Mouse (Mus musculus): ENCODE results near the gene Pwwp2b. TPM values are rescaled to one million over a fixed set of nuclear protein-coding genes. Genes with fewer than 3 reads are reported as not detected.

The Pwwp2b gene
- 7.5 and 8.3 TPM in 2 replicates for polyA plus RNA-seq (2011; ENCODE audit: insufficient read depth, insufficient read length, low read depth, missing spikeins)

GRCm38 (mm10) chr7:139247881-139248614, at the start of gene Pwwp2b:
Gene Pwwp2b (plus strand): TSS chr7:139248482.
- peak within 1 kb of the TSS; percentile 83 for H3K4me3 ChIP-seq (ENCODE audit: low read depth, low read length)
- TF ChIP-seq CTCF (IDR thresholded peaks at IDR 0.05; ENCODE audit: low read depth, low read length) (no peak), EP300 (IDR thresholded peaks at IDR 0.05; ENCODE audit: insufficient read depth, low read depth, low read length) (no peak), POLR2A (IDR thresholded peaks at IDR 0.05; ENCODE audit: insufficient read depth, low read length) (no peak)
- 0 out of 2 replicates have a peak within 1 kb of the TSS, but pooled peaks have one; percentile 5 for H3K27ac ChIP-seq (ENCODE audit: insufficient read depth, low read length)
- H3K36me3 ChIP-seq (ENCODE audit: control insufficient read depth, insufficient read depth, low read length, poor library complexity, severe bottlenecking), result no peaks in the 10 kb centered on the region
- H3K4me1 ChIP-seq (ENCODE audit: control insufficient read depth, insufficient read depth, low read length), result peaks cover 2% of the 10 kb centered on the region
- H3K9ac ChIP-seq (ENCODE audit: low read depth, poor library complexity, severe bottlenecking), result peak within 1 kb of the TSS; percentile 94
- no peaks in the 10 kb centered on the region for H3K9me3 ChIP-seq (replicated peaks; ENCODE audit: control insufficient read depth, insufficient read depth, low read length, poor library complexity, severe bottlenecking)
- H3K27me3 ChIP-seq (ENCODE audit: control insufficient read depth, insufficient read depth, low read length, poor library complexity, severe bottlenecking), result 0 out of 2 replicates have a peak, but pooled peaks cover 3% of the 10 kb centered on the region

- TF ChIP-seq CTCF (IDR thresholded peaks at IDR 0.05; ENCODE audit: low read depth, low read length), result peak; percentile 72
- TF ChIP-seq POLR2A (IDR thresholded peaks at IDR 0.05; ENCODE audit: insufficient read depth, low read length), result no peak
Observed at GRCm38 (mm10) chr7:139200108-139200507, 48.2 kb upstream of the Pwwp2b start.

GRCm38 (mm10) chr7:139201209-139201608, 47.1 kb upstream of the Pwwp2b start:
- no peak for TF ChIP-seq EP300 (IDR thresholded peaks at IDR 0.05; ENCODE audit: insufficient read depth, low read depth, low read length)
- no peak for TF ChIP-seq POLR2A (IDR thresholded peaks at IDR 0.05; ENCODE audit: insufficient read depth, low read length)
- TF ChIP-seq CTCF (IDR thresholded peaks at IDR 0.05; ENCODE audit: low read depth, low read length), result no peak
- Histone ChIP-seq H3K9ac (ENCODE audit: low read depth, poor library complexity, severe bottlenecking) (no peak overlapping the region), H3K9me3 (replicated peaks; ENCODE audit: control insufficient read depth, insufficient read depth, low read length, poor library complexity, severe bottlenecking) (no peaks in the 10 kb centered on the region), H3K27me3 (ENCODE audit: control insufficient read depth, insufficient read depth, low read length, poor library complexity, severe bottlenecking) (no peaks in the 10 kb centered on the region), H3K4me3 (ENCODE audit: low read depth, low read length) (no peak overlapping the region), H3K4me1 (ENCODE audit: control insufficient read depth, insufficient read depth, low read length) (no peaks in the 10 kb centered on the region), H3K27ac (ENCODE audit: insufficient read depth, low read length) (no peak overlapping the region), H3K36me3 (ENCODE audit: control insufficient read depth, insufficient read depth, low read length, poor library complexity, severe bottlenecking) (no peaks in the 10 kb centered on the region)

More at GRCm38 (mm10) chr7:139200108-139200507, 48.2 kb upstream of the Pwwp2b start:
- H3K9me3 ChIP-seq (replicated peaks; ENCODE audit: control insufficient read depth, insufficient read depth, low read length, poor library complexity, severe bottlenecking), result no peaks in the 10 kb centered on the region
- no peak overlapping the region for H3K4me3 ChIP-seq (ENCODE audit: low read depth, low read length)
- no peaks in the 10 kb centered on the region for H3K4me1 ChIP-seq (ENCODE audit: control insufficient read depth, insufficient read depth, low read length)
- no peaks in the 10 kb centered on the region for H3K36me3 ChIP-seq (ENCODE audit: control insufficient read depth, insufficient read depth, low read length, poor library complexity, severe bottlenecking)
- no peak overlapping the region for H3K27ac ChIP-seq (ENCODE audit: insufficient read depth, low read length)
- no peak overlapping the region for H3K9ac ChIP-seq (ENCODE audit: low read depth, poor library complexity, severe bottlenecking)
- H3K27me3 ChIP-seq (ENCODE audit: control insufficient read depth, insufficient read depth, low read length, poor library complexity, severe bottlenecking), result no peaks in the 10 kb centered on the region

GRCm38 (mm10) chr7:139208023-139208772, 40.1 kb upstream of the Pwwp2b start:
- Histone ChIP-seq H3K36me3 (ENCODE audit: control insufficient read depth, insufficient read depth, low read length, poor library complexity, severe bottlenecking) (no peaks in the 10 kb centered on the region), H3K9ac (ENCODE audit: low read depth, poor library complexity, severe bottlenecking) (no peak overlapping the region), H3K4me3 (ENCODE audit: low read depth, low read length) (no peak overlapping the region), H3K4me1 (ENCODE audit: control insufficient read depth, insufficient read depth, low read length) (no peaks in the 10 kb centered on the region), H3K27me3 (ENCODE audit: control insufficient read depth, insufficient read depth, low read length, poor library complexity, severe bottlenecking) (no peaks in the 10 kb centered on the region), H3K27ac (ENCODE audit: insufficient read depth, low read length) (no peak overlapping the region), H3K9me3 (replicated peaks; ENCODE audit: control insufficient read depth, insufficient read depth, low read length, poor library complexity, severe bottlenecking) (no peaks in the 10 kb centered on the region)
- TF ChIP-seq EP300 (IDR thresholded peaks at IDR 0.05; ENCODE audit: insufficient read depth, low read depth, low read length), result no peak
- TF ChIP-seq POLR2A (IDR thresholded peaks at IDR 0.05; ENCODE audit: insufficient read depth, low read length), result no peak
- TF ChIP-seq CTCF (IDR thresholded peaks at IDR 0.05; ENCODE audit: low read depth, low read length), result peak; percentile 59

GRCm38 (mm10) chr7:139208773-139209095, 39.5 kb upstream of the Pwwp2b start:
- H3K27ac ChIP-seq (ENCODE audit: insufficient read depth, low read length), result no peak overlapping the region
- no peaks in the 10 kb centered on the region for H3K36me3 ChIP-seq (ENCODE audit: control insufficient read depth, insufficient read depth, low read length, poor library complexity, severe bottlenecking)
- no peak overlapping the region for H3K4me3 ChIP-seq (ENCODE audit: low read depth, low read length)
- TF ChIP-seq CTCF (IDR thresholded peaks at IDR 0.05; ENCODE audit: low read depth, low read length) (no peak), POLR2A (IDR thresholded peaks at IDR 0.05; ENCODE audit: insufficient read depth, low read length) (no peak), EP300 (IDR thresholded peaks at IDR 0.05; ENCODE audit: insufficient read depth, low read depth, low read length) (no peak)
- H3K9ac ChIP-seq (ENCODE audit: low read depth, poor library complexity, severe bottlenecking), result no peak overlapping the region
- no peaks in the 10 kb centered on the region for H3K4me1 ChIP-seq (ENCODE audit: control insufficient read depth, insufficient read depth, low read length)
- H3K27me3 ChIP-seq (ENCODE audit: control insufficient read depth, insufficient read depth, low read length, poor library complexity, severe bottlenecking), result no peaks in the 10 kb centered on the region
- no peaks in the 10 kb centered on the region for H3K9me3 ChIP-seq (replicated peaks; ENCODE audit: control insufficient read depth, insufficient read depth, low read length, poor library complexity, severe bottlenecking)

- no peaks in the 10 kb centered on the region for H3K27me3 ChIP-seq (ENCODE audit: control insufficient read depth, insufficient read depth, low read length, poor library complexity, severe bottlenecking)
- no peaks in the 10 kb centered on the region for H3K36me3 ChIP-seq (ENCODE audit: control insufficient read depth, insufficient read depth, low read length, poor library complexity, severe bottlenecking)
- no peak overlapping the region for H3K27ac ChIP-seq (ENCODE audit: insufficient read depth, low read length)
- H3K4me3 ChIP-seq (ENCODE audit: low read depth, low read length), result no peak overlapping the region
- H3K4me1 ChIP-seq (ENCODE audit: control insufficient read depth, insufficient read depth, low read length), result no peaks in the 10 kb centered on the region
- TF ChIP-seq POLR2A (IDR thresholded peaks at IDR 0.05; ENCODE audit: insufficient read depth, low read length) (no peak), CTCF (IDR thresholded peaks at IDR 0.05; ENCODE audit: low read depth, low read length) (no peak), EP300 (IDR thresholded peaks at IDR 0.05; ENCODE audit: insufficient read depth, low read depth, low read length) (no peak)
- no peak overlapping the region for H3K9ac ChIP-seq (ENCODE audit: low read depth, poor library complexity, severe bottlenecking)
- H3K9me3 ChIP-seq (replicated peaks; ENCODE audit: control insufficient read depth, insufficient read depth, low read length, poor library complexity, severe bottlenecking), result no peaks in the 10 kb centered on the region
Observed at GRCm38 (mm10) chr7:139211761-139212160, 36.5 kb upstream of the Pwwp2b start.

Measured in ES-Bruce4 (cell line).